Mouse (Mus musculus): Measurements from ENCODE around the gene Mtor.

- TF ChIP-seq CTCF (IDR thresholded peaks at IDR 0.05; ENCODE audit: low read depth) (no peak), EP300 (IDR thresholded peaks at IDR 0.05; ENCODE audit: low read depth) (no peak)
Measured at GRCm38 (mm10) chr4:148511334-148511733, 62.9 kb downstream of the Mtor start.
